Comparison of ENCODE assay signal across 16 mouse cellular contexts in genomic region chr4:59821516-59821915, GRCm38 (mm10). TPM values are rescaled to one million over a fixed set of nuclear protein-coding genes. Genes with fewer than 3 reads are reported as not detected.
DNase-seq lines count a peak whose midpoint lies in the region; ATAC-seq and TF ChIP-seq lines count a peak whose summit lies in the region.
"Had no signal": no experiment of that assay in that cellular context is flagged by ENCODE, and none has a peak within 500 bp of the region (broad histone marks: within the 10 kb centered on the region; RNA-seq: fewer than 3 reads in every experiment).

No protein-coding gene starts in this region.

- ATAC-seq in megakaryocyte, adult 5-6 weeks (ENCODE audit: poor library complexity, severe bottlenecking), result peak; percentile 30
- no peak for ATAC-seq in forebrain, embryonic 12.5 days (ENCODE audit: low FRiP score)
- ATAC-seq: CD4-positive, CD25-positive, alpha-beta regulatory T cell, adult 4 months; forebrain, embryonic 14.5 days; forebrain, embryonic 16.5 days; Patski had no signal

- in situ Hi-C loops in CH12.LX (cut with MboI; ENCODE audit: low pct_ligation_motif_present, low pct_unique_long_range_greater_than_20kb, low sequenced_read_pairs), result no loop called here

- dilution Hi-C loops in CH12.LX (cut with MboI; ENCODE audit: extremely low pct_ligation_motif_present, extremely low pct_unique_long_range_greater_than_20kb, low sequenced_read_pairs), result no loop called here

- no peak for TF ChIP-seq CTCF in CH12.LX (conservative IDR thresholded peaks at IDR 0.05 in 1 of 2, IDR thresholded peaks at IDR 0.05 in 1 of 2; ENCODE audit: low read depth in 2 of 2, low read length in 2 of 2)

- peaks cover 30 to 97% of the 10 kb centered on the region in 2 experiments for H3K4me1 ChIP-seq in CH12.LX (ENCODE audit: control insufficient read depth in 1 of 2, insufficient read depth in 2 of 2)
- peaks cover 29% of the 10 kb centered on the region for H3K4me1 ChIP-seq in forebrain, embryonic 12.5 days

- no peaks in the 10 kb centered on the region for H3K27me3 ChIP-seq in CH12.LX (replicated peaks)
- H3K27me3 ChIP-seq in forebrain, embryonic 12.5 days, result no peaks in the 10 kb centered on the region
- H3K27me3 ChIP-seq: embryonic facial prominence, embryonic 12.5 days; Patski had no signal

- TF ChIP-seq RAD21 in CH12.LX (IDR thresholded peaks at IDR 0.05; ENCODE audit: low read depth, low read length), result no peak

- 95% methylated on average over 1 of the region's 1 CpGs for WGBS in forebrain, embryonic 12.5 days

- no peak for DNase-seq in CH12.LX (ENCODE audit: extremely low read depth)
- DNase-seq in urinary bladder, postnatal 36 days (ENCODE audit: low spot score in 2 of 2), result no peak
- DNase-seq in kidney, postnatal 4 days, result no peak
- DNase-seq: adrenal gland, adult 8-10 months; adrenal gland, postnatal 14 days; adrenal gland, postnatal 36 days; cerebellum, adult 11-12 months; cerebellum, adult 9-10 months had no signal

- H3K79me2 ChIP-seq in CH12.LX (replicated peaks; ENCODE audit: control insufficient read depth, extremely low read depth, insufficient read depth, poor library complexity, severe bottlenecking), result peaks cover 6% of the 10 kb centered on the region

- no peak overlapping the region for H3K4me3 ChIP-seq in CH12.LX (replicated peaks in 1 of 3; ENCODE audit: low read depth in 2 of 3, low read length in 2 of 3, poor library complexity in 1 of 3)
- no peak overlapping the region for H3K4me3 ChIP-seq in forebrain, embryonic 12.5 days (replicated peaks)
- H3K4me3 ChIP-seq: embryonic facial prominence, embryonic 10.5 days; embryonic facial prominence, embryonic 12.5 days had no signal

- peaks cover 4% of the 10 kb centered on the region for H3K9me3 ChIP-seq in CH12.LX (replicated peaks; ENCODE audit: low read length)
- no peaks in the 10 kb centered on the region for H3K9me3 ChIP-seq in forebrain, embryonic 12.5 days
- H3K9me3 ChIP-seq: embryonic facial prominence, embryonic 10.5 days; embryonic facial prominence, embryonic 12.5 days had no signal

- H3K4me2 ChIP-seq in CH12.LX (ENCODE audit: insufficient read depth, low read depth, poor library complexity, severe bottlenecking), result no peak overlapping the region
- H3K4me2 ChIP-seq in forebrain, embryonic 12.5 days, result no peak overlapping the region
- H3K4me2 ChIP-seq: embryonic facial prominence, embryonic 12.5 days had no signal

- no peak for TF ChIP-seq POLR2A in CH12.LX (IDR thresholded peaks at IDR 0.05; ENCODE audit: low read depth, low read length)

- H3K36me3 ChIP-seq in CH12.LX (replicated peaks in 1 of 2; ENCODE audit: control insufficient read depth in 1 of 2, insufficient read depth in 1 of 2, low read length in 1 of 2), result peaks cover 0 to 38% of the 10 kb centered on the region in 2 experiments
- H3K36me3 ChIP-seq in forebrain, embryonic 12.5 days (replicated peaks), result no peaks in the 10 kb centered on the region
- H3K36me3 ChIP-seq: embryonic facial prominence, embryonic 10.5 days; embryonic facial prominence, embryonic 12.5 days had no signal

- H3K9ac ChIP-seq in CH12.LX (ENCODE audit: insufficient read depth, low read depth), result no peak overlapping the region
- no peak overlapping the region for H3K9ac ChIP-seq in forebrain, embryonic 12.5 days
- H3K9ac ChIP-seq: embryonic facial prominence, embryonic 12.5 days had no signal

- no peak overlapping the region for H3K27ac ChIP-seq in CH12.LX (ENCODE audit: insufficient read depth, low read depth)
- no peak overlapping the region for H3K27ac ChIP-seq in forebrain, embryonic 12.5 days
- H3K27ac ChIP-seq: embryonic facial prominence, embryonic 10.5 days; embryonic facial prominence, embryonic 12.5 days had no signal

- peak; percentile 83 for TF ChIP-seq EP300 in CH12.LX (IDR thresholded peaks at IDR 0.05; ENCODE audit: low read length)

TF ChIP-seq in CH12.LX, 34 proteins besides CTCF, POLR2A, EP300 and RAD21:
- TF ChIP-seq NRF1 (IDR thresholded peaks at IDR 0.05; ENCODE audit: low read depth, low read length) (no peak), MAFK (IDR thresholded peaks at IDR 0.05; ENCODE audit: insufficient replicate concordance, low read length) (no peak), JUN (IDR thresholded peaks at IDR 0.05; ENCODE audit: insufficient read depth, low read depth, low read length) (0 out of 2 replicates have a peak, but pooled peaks have one; percentile 33), JUND (conservative IDR thresholded peaks at IDR 0.05; ENCODE audit: low read depth, low read length) (peak; percentile 82), SIN3A (IDR thresholded peaks at IDR 0.05; ENCODE audit: low read length) (no peak), RCOR1 (conservative IDR thresholded peaks at IDR 0.05; ENCODE audit: low read depth, low read length) (no peak), ZKSCAN1 (IDR thresholded peaks at IDR 0.05; ENCODE audit: borderline replicate concordance, low read depth, low read length) (peak; percentile 78; the same call in 1 of the 2 replicates), MAX (IDR thresholded peaks at IDR 0.05; ENCODE audit: low read length) (peak; percentile 31; the same call in 1 of the 2 replicates), IRF4 (IDR thresholded peaks at IDR 0.05; ENCODE audit: low read depth, low read length) (peak; percentile 85), SMC3 (IDR thresholded peaks at IDR 0.05; ENCODE audit: low read depth, low read length) (no peak), TBP (conservative IDR thresholded peaks at IDR 0.05; ENCODE audit: low read depth, low read length) (no peak)

RNA-seq across cellular contexts. Expression of gene Snx30, which starts 15.9 kb away (rescaled TPM):
- total RNA-seq in CH12.LX (2012; rRNA removed) (8.1 and 8.4 TPM in 2 replicates), CH12.LX (2014; rRNA removed) (7.9 and 9.7 TPM in 2 replicates)
- 15.9 and 16.9 TPM in 2 replicates for polyA plus RNA-seq in CH12.LX (2012; ENCODE audit: insufficient read length, low read depth)
- 16.8 and 17.9 TPM in 2 replicates for total RNA-seq in megakaryocyte, adult 5-6 weeks (2015)
- total RNA-seq in megakaryocyte, adult 5-6 weeks (2017), result 28.2 and 29.7 TPM in 2 replicates
- 12.1 and 13.4 TPM in 2 replicates for polyA plus RNA-seq in forebrain, embryonic 12.5 days (2016; fragmentation: Nextera tagmentation; extraction: Ambion mirVana)

RNA-seq across cellular contexts. Expression of gene Inip, which starts 20.1 kb away (rescaled TPM):
- total RNA-seq in CH12.LX (2012; rRNA removed) (24.3 and 28.9 TPM in 2 replicates), CH12.LX (2014; rRNA removed) (67.1 and 73.2 TPM in 2 replicates)
- polyA plus RNA-seq in CH12.LX (2012; ENCODE audit: insufficient read length, low read depth), result 32.5 and 38.5 TPM in 2 replicates
- 41.6 and 49.0 TPM in 2 replicates for total RNA-seq in megakaryocyte, adult 5-6 weeks (2015)
- 47.3 and 52.7 TPM in 2 replicates for total RNA-seq in megakaryocyte, adult 5-6 weeks (2017)
- polyA plus RNA-seq in forebrain, embryonic 12.5 days (2016; fragmentation: Nextera tagmentation; extraction: Ambion mirVana), result 100 and 111 TPM in 2 replicates
